Mouse (Mus musculus) intestine, embryonic 16.5 days (tissue): ENCODE measurements around the gene Krt78. TPM values are rescaled to one million over a fixed set of nuclear protein-coding genes. Genes with fewer than 3 reads are reported as not detected.
A peak's percentile ranks its signal among the peaks of the same experiment; 100 is the strongest.

ENCODE experiments used
- ATAC-seq: fragments of 200-750 bp; cut with Nextera tagmentation; 2 replicates; pipeline ENCODE4 v1.8.0; 2017; ENCODE audit warnings: moderate TSS enrichment, moderate library complexity
- H3K27ac ChIP-seq: fragments of 300-500 bp; sonication (generic); 2 replicates; pipeline ENCODE4 v1.5.1; 2014; ENCODE audit warnings: mild to moderate bottlenecking, low read length
- H3K27me3 ChIP-seq: fragments of 300-500 bp; sonication (generic); replicated peaks from 2 replicates; pipeline ENCODE4 v1.6.1; 2014; ENCODE audit warnings: low read length, control low read depth, mixed read lengths; ENCODE audit not compliant: control insufficient read depth, insufficient read depth
- H3K36me3 ChIP-seq: fragments of 300-500 bp; sonication (generic); 2 replicates; pipeline ENCODE4 v1.6.1; 2014; ENCODE audit warnings: low read length, control low read depth; ENCODE audit not compliant: control insufficient read depth, insufficient read depth
- H3K4me1 ChIP-seq: fragments of 300-500 bp; sonication (generic); 2 replicates; pipeline ENCODE4 v1.6.1; 2014; ENCODE audit warnings: low read length, control low read depth, mixed read lengths; ENCODE audit not compliant: control insufficient read depth, insufficient read depth
- H3K4me2 ChIP-seq: fragments of 300-500 bp; sonication (generic); 2 replicates; pipeline ENCODE4 v1.6.1; 2014; ENCODE audit warnings: low read depth, low read length, control low read depth
- H3K4me3 ChIP-seq: fragments of 300-500 bp; sonication (generic); 2 replicates; pipeline ENCODE4 v1.5.1; 2014; ENCODE audit warnings: mild to moderate bottlenecking, low read length
- H3K9ac ChIP-seq: fragments of 300-500 bp; sonication (generic); 2 replicates; pipeline ENCODE4 v1.6.1; 2014; ENCODE audit warnings: low read depth, low read length
- H3K9me3 ChIP-seq: fragments of 300-500 bp; sonication (generic); 2 replicates; pipeline ENCODE4 v1.6.1; 2016; ENCODE audit warnings: low read length, control low read depth; ENCODE audit not compliant: control insufficient read depth
- WGBS: fragments of 180-500 bp; shearing (Covaris S2); extraction: QIAGEN DNeasy Blood & Tissue Kit; methylation state at CpG from one replicate; pipeline ENCODE4 v1.1.7; 2014; 5-methylcytosine and 5-hydroxymethylcytosine counted together
- polyA plus RNA-seq: library from polyadenylated mRNA; unstranded; fragments of >200 nt; fragmentation: Nextera tagmentation; extraction: Ambion mirVana; gene quantifications from 2 replicates; pipeline ENCODE4 v1.2.1, GENCODE M21; 2015

Gene Krt78
- polyA plus RNA-seq, 1 experiment from 2014 or later = 0.07 TPM

GRCm38 (mm10) chr15:101940274-101940829 lies 13.7 kb downstream of the Krt78 start, which contains the start of gene Krt79:
Gene Krt79, minus strand, starts transcription at chr15:101940324.
- no peaks in the 10 kb centered on the region for H3K27me3 ChIP-seq
- H3K9me3 ChIP-seq = no peaks in the 10 kb centered on the region
- ATAC-seq = no peak
- 0 out of 2 replicates have a peak, but pooled peaks cover 3% of the 10 kb centered on the region for H3K4me1 ChIP-seq
- 65% methylated on average over 6 of the region's 6 CpGs for WGBS
- no peak within 1 kb of the TSS for H3K27ac ChIP-seq
- H3K4me2 ChIP-seq = no peak within 1 kb of the TSS
- H3K36me3 ChIP-seq = no peaks in the 10 kb centered on the region
- no peak within 1 kb of the TSS for H3K4me3 ChIP-seq
- no peak within 1 kb of the TSS for H3K9ac ChIP-seq

- Histone ChIP-seq H3K36me3 (no peaks in the 10 kb centered on the region), H3K27me3 (no peaks in the 10 kb centered on the region), H3K27ac (no peak overlapping the region), H3K4me3 (no peak overlapping the region), H3K9me3 (no peaks in the 10 kb centered on the region), H3K4me2 (no peak overlapping the region), H3K4me1 (0 out of 2 replicates have a peak, but pooled peaks cover 3% of the 10 kb centered on the region), H3K9ac (no peak overlapping the region)
- WGBS = 86% methylated on average over 9 of the region's 9 CpGs
- no peak for ATAC-seq
Observed at GRCm38 (mm10) chr15:101938600-101939308, 15.3 kb downstream of the Krt78 start.

GRCm38 (mm10) chr15:101933024-101933423 lies 21.1 kb downstream of the Krt78 start:
- no peak for ATAC-seq
- Histone ChIP-seq H3K9me3 (no peaks in the 10 kb centered on the region), H3K36me3 (no peaks in the 10 kb centered on the region), H3K4me1 (peaks cover 9% of the 10 kb centered on the region), H3K4me2 (no peak overlapping the region), H3K4me3 (no peak overlapping the region), H3K9ac (no peak overlapping the region), H3K27me3 (no peaks in the 10 kb centered on the region), H3K27ac (no peak overlapping the region)
- WGBS = 75% methylated on average over 6 of the region's 6 CpGs

GRCm38 (mm10) chr15:101929666-101930065 lies 24.4 kb downstream of the Krt78 start:
- peak overlapping the region; percentile 68 for H3K4me2 ChIP-seq
- H3K9me3 ChIP-seq = no peaks in the 10 kb centered on the region
- H3K4me3 ChIP-seq = peak overlapping the region; percentile 33
- peak overlapping the region; percentile 54; the same call in 1 of the 2 replicates for H3K9ac ChIP-seq
- ATAC-seq = peak; percentile 81
- peaks cover 9% of the 10 kb centered on the region for H3K4me1 ChIP-seq
- H3K27me3 ChIP-seq = no peaks in the 10 kb centered on the region
- H3K36me3 ChIP-seq = no peaks in the 10 kb centered on the region
- 2% methylated on average over 17 of the region's 17 CpGs for WGBS
- H3K27ac ChIP-seq = no peak overlapping the region

- H3K27ac ChIP-seq = no peak overlapping the region
- no peaks in the 10 kb centered on the region for H3K27me3 ChIP-seq
- no peaks in the 10 kb centered on the region for H3K36me3 ChIP-seq
- H3K4me3 ChIP-seq = no peak overlapping the region; the same call in 1 of the 2 replicates
- ATAC-seq = peak; percentile 58
- no peaks in the 10 kb centered on the region for H3K9me3 ChIP-seq
- H3K4me1 ChIP-seq = peaks cover 9% of the 10 kb centered on the region
- peak overlapping the region; percentile 54; the same call in 1 of the 2 replicates for H3K9ac ChIP-seq
- WGBS = 22% methylated on average over 9 of the region's 9 CpGs
- peak overlapping the region; percentile 68 for H3K4me2 ChIP-seq
Observed at GRCm38 (mm10) chr15:101929087-101929486, 25.0 kb downstream of the Krt78 start.

- no peak for ATAC-seq
- H3K4me3 ChIP-seq = no peak overlapping the region
- WGBS = 76% methylated on average over 12 of the region's 12 CpGs
- no peaks in the 10 kb centered on the region for H3K36me3 ChIP-seq
- H3K27ac ChIP-seq = no peak overlapping the region
- no peaks in the 10 kb centered on the region for H3K9me3 ChIP-seq
- H3K27me3 ChIP-seq = no peaks in the 10 kb centered on the region
- H3K4me2 ChIP-seq = no peak overlapping the region
- H3K4me1 ChIP-seq = peaks cover 9% of the 10 kb centered on the region
- no peak overlapping the region for H3K9ac ChIP-seq
Observed at GRCm38 (mm10) chr15:101927340-101928080, 26.6 kb downstream of the Krt78 start.

GRCm38 (mm10) chr15:101925041-101925440 lies 29.0 kb downstream of the Krt78 start:
- no peaks in the 10 kb centered on the region for H3K27me3 ChIP-seq
- H3K4me3 ChIP-seq = no peak overlapping the region
- no peak overlapping the region for H3K9ac ChIP-seq
- H3K27ac ChIP-seq = no peak overlapping the region
- no peak for ATAC-seq
- WGBS = 61% methylated on average over 1 of the region's 1 CpGs
- H3K36me3 ChIP-seq = no peaks in the 10 kb centered on the region
- no peak overlapping the region for H3K4me2 ChIP-seq
- no peaks in the 10 kb centered on the region for H3K9me3 ChIP-seq
- H3K4me1 ChIP-seq = peaks cover 8% of the 10 kb centered on the region

- Histone ChIP-seq H3K27me3 (no peaks in the 10 kb centered on the region), H3K9me3 (no peaks in the 10 kb centered on the region), H3K9ac (no peak within 1 kb of the TSS), H3K4me2 (no peak within 1 kb of the TSS), H3K4me1 (peaks cover 4% of the 10 kb centered on the region), H3K4me3 (no peak within 1 kb of the TSS), H3K36me3 (no peaks in the 10 kb centered on the region), H3K27ac (no peak within 1 kb of the TSS)
- WGBS = 66% methylated on average over 11 of the region's 11 CpGs
- no peak for ATAC-seq
Observed at GRCm38 (mm10) chr15:101924635-101925034, 29.5 kb downstream of the Krt78 start, which contains the start of gene Krt4. Gene Krt4, minus strand, starts transcription at chr15:101924735.

GRCm38 (mm10) chr15:101922296-101922695 lies 31.8 kb downstream of the Krt78 start:
- H3K36me3 ChIP-seq = no peaks in the 10 kb centered on the region
- H3K4me1 ChIP-seq = no peaks in the 10 kb centered on the region
- no peak overlapping the region for H3K4me2 ChIP-seq
- no peaks in the 10 kb centered on the region for H3K9me3 ChIP-seq
- no peak overlapping the region for H3K9ac ChIP-seq
- WGBS = 74% methylated on average over 2 of the region's 2 CpGs
- no peak overlapping the region for H3K4me3 ChIP-seq
- ATAC-seq = no peak
- no peak overlapping the region for H3K27ac ChIP-seq
- no peaks in the 10 kb centered on the region for H3K27me3 ChIP-seq
